Mouse (Mus musculus): ENCODE data around the gene Arhgef39. TPM values are rescaled to one million over a fixed set of nuclear protein-coding genes. Genes with fewer than 3 reads are reported as not detected.

The Arhgef39 gene
- polyA plus RNA-seq, 1 experiment from 2014 or later = 35.2 TPM

DNA sequence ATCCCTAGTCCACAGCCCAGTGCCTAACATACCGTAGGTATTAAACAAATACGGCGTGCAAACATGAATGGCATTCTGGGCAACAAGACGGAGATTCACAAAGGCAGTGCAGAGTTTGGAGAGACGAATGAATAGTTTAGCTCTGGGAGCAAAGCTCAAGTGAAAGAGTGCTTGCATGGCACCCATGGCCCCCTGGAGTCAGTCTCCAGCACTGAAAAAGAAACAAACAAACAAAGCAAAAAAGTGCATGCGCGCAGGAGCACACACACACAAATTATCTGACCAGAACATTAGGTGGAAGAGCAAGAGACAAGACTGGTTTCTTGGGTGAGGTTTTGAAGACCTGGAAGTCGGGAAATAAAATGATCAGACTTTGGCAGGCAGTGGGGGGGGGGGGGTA, 6.6 kb upstream of the Arhgef39 start:
- Histone ChIP-seq H3K36me3 (no peaks in the 10 kb centered on the region), H3K9me3 (no peaks in the 10 kb centered on the region), H3K4me1 (peaks cover 35% of the 10 kb centered on the region), H3K27me3 (no peaks in the 10 kb centered on the region; the same call in 1 of the 2 replicates), H3K9ac (no peak overlapping the region), H3K4me3 (no peak overlapping the region), H3K4me2 (no peak overlapping the region), H3K27ac (no peak overlapping the region)
- 87% methylated on average over 8 of the region's 8 CpGs for WGBS
- no peak for ATAC-seq (ENCODE audit: insufficient number of reproducible peaks, low FRiP score, low TSS enrichment, low read depth)

GRCm38 (mm10) chr4:43504269-43504668, 4.8 kb upstream of the Arhgef39 start:
- Histone ChIP-seq H3K27ac (no peak overlapping the region), H3K27me3 (no peaks in the 10 kb centered on the region; the same call in 1 of the 2 replicates), H3K9me3 (no peaks in the 10 kb centered on the region), H3K36me3 (no peaks in the 10 kb centered on the region), H3K4me2 (no peak overlapping the region), H3K4me1 (peaks cover 41% of the 10 kb centered on the region), H3K4me3 (no peak overlapping the region), H3K9ac (no peak overlapping the region)
- WGBS = 84% methylated on average over 4 of the region's 4 CpGs
- no peak for ATAC-seq (ENCODE audit: insufficient number of reproducible peaks, low FRiP score, low TSS enrichment, low read depth)

DNA sequence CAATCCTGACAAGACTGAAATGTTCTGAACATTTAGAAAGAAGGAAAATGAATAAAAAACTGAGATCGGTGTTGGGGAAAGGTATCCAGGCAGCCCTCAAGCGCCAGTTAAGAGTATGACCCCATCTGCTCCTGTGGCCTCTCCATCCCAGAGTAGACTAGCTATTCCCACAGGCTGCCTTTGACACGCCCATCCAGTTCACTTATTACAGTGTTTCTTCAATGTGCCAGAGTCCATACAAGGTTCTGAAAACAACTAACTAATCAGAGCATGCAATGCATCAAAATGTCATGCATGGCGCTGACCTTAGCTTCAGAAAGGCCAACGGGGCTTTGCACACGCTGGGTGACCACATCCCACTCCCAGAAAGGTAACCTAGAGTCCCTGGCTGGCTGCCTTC, 4.0 kb upstream of the Arhgef39 start:
- Histone ChIP-seq H3K4me1 (peaks cover 41% of the 10 kb centered on the region), H3K36me3 (no peaks in the 10 kb centered on the region), H3K27me3 (no peaks in the 10 kb centered on the region; the same call in 1 of the 2 replicates), H3K4me2 (no peak overlapping the region), H3K9ac (no peak overlapping the region), H3K4me3 (no peak overlapping the region), H3K27ac (no peak overlapping the region), H3K9me3 (no peaks in the 10 kb centered on the region)
- WGBS = 78% methylated on average over 6 of the region's 6 CpGs
- ATAC-seq (ENCODE audit: insufficient number of reproducible peaks, low FRiP score, low TSS enrichment, low read depth) = no peak

- Histone ChIP-seq H3K36me3 (no peaks in the 10 kb centered on the region), H3K27me3 (no peaks in the 10 kb centered on the region; the same call in 1 of the 2 replicates), H3K4me3 (no peak overlapping the region), H3K9ac (no peak overlapping the region), H3K9me3 (no peaks in the 10 kb centered on the region), H3K27ac (no peak overlapping the region), H3K4me2 (no peak overlapping the region), H3K4me1 (peaks cover 41% of the 10 kb centered on the region)
- 74% methylated on average over 2 of the region's 2 CpGs for WGBS
- ATAC-seq (ENCODE audit: insufficient number of reproducible peaks, low FRiP score, low TSS enrichment, low read depth) = no peak
Observed at GRCm38 (mm10) chr4:43503041-43503440, 3.5 kb upstream of the Arhgef39 start.

GRCm38 (mm10) chr4:43498983-43499382, 512 bp downstream of the Arhgef39 start:
- Histone ChIP-seq H3K36me3 (peaks cover 21% of the 10 kb centered on the region), H3K27me3 (no peaks in the 10 kb centered on the region), H3K27ac (peak overlapping the region; percentile 61; the same call in 1 of the 2 replicates), H3K4me3 (peak overlapping the region; percentile 65), H3K9ac (no peak overlapping the region), H3K9me3 (no peaks in the 10 kb centered on the region), H3K4me1 (peaks cover 44% of the 10 kb centered on the region), H3K4me2 (peak overlapping the region; percentile 84)
- ATAC-seq (ENCODE audit: insufficient number of reproducible peaks, low FRiP score, low TSS enrichment, low read depth) = no peak
- 13% methylated on average over 8 of the region's 8 CpGs for WGBS

DNA sequence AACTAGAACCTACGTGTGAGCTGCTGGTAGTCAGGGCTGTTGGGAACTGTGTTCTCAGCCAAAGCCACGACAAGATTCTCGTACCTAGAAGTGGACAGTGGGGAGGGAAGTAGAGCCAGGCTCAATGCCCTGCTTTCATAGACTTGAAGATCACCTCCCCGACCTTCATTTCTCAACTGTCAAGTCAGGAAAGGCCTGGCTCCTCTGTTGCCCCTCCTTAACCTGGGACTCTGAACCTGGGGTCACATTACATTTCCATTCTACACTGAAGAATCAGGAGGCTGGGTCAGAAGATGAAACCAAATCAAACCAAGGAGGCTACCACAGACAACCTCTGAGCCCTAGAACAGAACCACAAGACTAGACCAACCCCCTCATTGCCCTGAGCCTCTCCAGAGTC, 1.5 kb downstream of the Arhgef39 start:
- ATAC-seq (ENCODE audit: insufficient number of reproducible peaks, low FRiP score, low TSS enrichment, low read depth) = no peak
- Histone ChIP-seq H3K4me3 (peak overlapping the region; percentile 65), H3K27ac (no peak overlapping the region), H3K4me2 (peak overlapping the region; percentile 84; the same call in 1 of the 2 replicates), H3K36me3 (peaks cover 21% of the 10 kb centered on the region), H3K9me3 (no peaks in the 10 kb centered on the region), H3K27me3 (no peaks in the 10 kb centered on the region), H3K9ac (no peak overlapping the region), H3K4me1 (peaks cover 46% of the 10 kb centered on the region)
- WGBS = 70% methylated on average over 4 of the region's 4 CpGs

GRCm38 (mm10) chr4:43497405-43497804, 2.1 kb downstream of the Arhgef39 start:
- 93% methylated on average over 8 of the region's 8 CpGs for WGBS
- Histone ChIP-seq H3K4me1 (peaks cover 46% of the 10 kb centered on the region), H3K36me3 (peaks cover 21% of the 10 kb centered on the region), H3K9ac (no peak overlapping the region), H3K4me3 (no peak overlapping the region), H3K27ac (no peak overlapping the region), H3K27me3 (no peaks in the 10 kb centered on the region), H3K4me2 (no peak overlapping the region; the same call in 1 of the 2 replicates), H3K9me3 (no peaks in the 10 kb centered on the region)
- ATAC-seq (ENCODE audit: insufficient number of reproducible peaks, low FRiP score, low TSS enrichment, low read depth) = no peak

DNA sequence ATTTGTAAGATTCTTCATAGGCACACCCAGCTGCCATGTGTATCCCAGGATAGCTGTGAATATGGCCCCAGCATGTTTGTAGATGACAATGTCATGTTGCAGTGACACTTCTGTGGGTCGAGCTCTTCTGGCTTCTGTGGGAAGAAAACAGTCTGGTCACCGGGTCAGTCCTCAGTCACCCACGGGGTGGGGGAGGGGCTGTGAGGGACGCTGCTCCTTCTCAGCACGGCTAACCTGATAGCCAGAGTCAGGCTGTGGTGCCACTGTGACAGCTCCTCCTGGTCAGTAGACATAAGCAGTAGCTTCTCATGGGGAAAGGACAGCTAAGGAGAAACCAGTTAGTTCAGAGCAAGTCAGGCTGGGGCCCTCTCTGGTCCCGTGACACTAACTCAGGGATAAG, 2.9 kb downstream of the Arhgef39 start:
- H3K4me2 ChIP-seq = no peak overlapping the region
- WGBS = 67% methylated on average over 6 of the region's 6 CpGs
- H3K27me3 ChIP-seq = no peaks in the 10 kb centered on the region
- ATAC-seq (ENCODE audit: insufficient number of reproducible peaks, low FRiP score, low TSS enrichment, low read depth) = no peak
- H3K36me3 ChIP-seq = peaks cover 21% of the 10 kb centered on the region
- H3K9me3 ChIP-seq = no peaks in the 10 kb centered on the region
- H3K4me1 ChIP-seq = peaks cover 43% of the 10 kb centered on the region
- no peak overlapping the region for H3K9ac ChIP-seq
- H3K4me3 ChIP-seq = no peak overlapping the region
- no peak overlapping the region for H3K27ac ChIP-seq

DNA sequence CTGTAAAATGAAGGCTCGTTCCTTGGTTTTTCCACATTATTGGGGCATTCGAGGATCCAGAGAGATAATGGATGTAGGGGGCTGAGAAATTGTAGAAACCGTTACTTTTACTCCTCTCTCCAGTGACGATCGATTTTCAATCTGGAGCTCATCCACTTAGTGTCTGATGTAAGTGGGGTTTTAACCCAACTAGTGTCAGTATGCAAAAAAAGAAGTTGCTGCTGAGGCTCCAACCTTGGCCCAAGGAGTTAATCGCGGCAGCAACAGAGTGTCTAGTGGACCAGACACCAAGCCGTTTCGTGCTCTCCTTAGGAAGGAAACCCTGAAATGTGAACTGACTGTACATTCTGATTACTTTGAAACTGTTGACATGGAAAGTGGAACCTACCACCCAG, 5.7 kb downstream of the Arhgef39 start:
- H3K27ac ChIP-seq = peak overlapping the region; percentile 95
- peak overlapping the region; percentile 56 for H3K4me2 ChIP-seq
- H3K36me3 ChIP-seq = peaks cover 21% of the 10 kb centered on the region
- no peak for ATAC-seq (ENCODE audit: insufficient number of reproducible peaks, low FRiP score, low TSS enrichment, low read depth)
- no peaks in the 10 kb centered on the region for H3K27me3 ChIP-seq
- H3K9me3 ChIP-seq = no peaks in the 10 kb centered on the region; the same call in 1 of the 2 replicates
- H3K9ac ChIP-seq = peak overlapping the region; percentile 73
- 3% methylated on average over 9 of the region's 9 CpGs for WGBS
- H3K4me3 ChIP-seq = peak overlapping the region; percentile 74
- H3K4me1 ChIP-seq = peaks cover 30% of the 10 kb centered on the region

GRCm38 (mm10) chr4:43493186-43493845, 6.2 kb downstream of the Arhgef39 start:
- ATAC-seq (ENCODE audit: insufficient number of reproducible peaks, low FRiP score, low TSS enrichment, low read depth) = peak; percentile 89
- Histone ChIP-seq H3K36me3 (peaks cover 21% of the 10 kb centered on the region), H3K9ac (peak overlapping the region; percentile 73), H3K4me3 (peak overlapping the region; percentile 74), H3K27me3 (no peaks in the 10 kb centered on the region), H3K4me2 (peak overlapping the region; percentile 56), H3K27ac (peak overlapping the region; percentile 95), H3K4me1 (peaks cover 25% of the 10 kb centered on the region), H3K9me3 (no peaks in the 10 kb centered on the region; the same call in 1 of the 2 replicates)
- WGBS = 0% methylated on average over 47 of the region's 47 CpGs

- Histone ChIP-seq H3K4me3 (peak within 1 kb of the TSS; percentile 74), H3K9me3 (no peaks in the 10 kb centered on the region; the same call in 1 of the 2 replicates), H3K9ac (peak within 1 kb of the TSS; percentile 73), H3K27ac (peak within 1 kb of the TSS; percentile 95), H3K4me2 (peak within 1 kb of the TSS; percentile 56), H3K4me1 (peaks cover 19% of the 10 kb centered on the region), H3K27me3 (no peaks in the 10 kb centered on the region), H3K36me3 (peaks cover 21% of the 10 kb centered on the region)
- peak; percentile 97 for ATAC-seq (ENCODE audit: insufficient number of reproducible peaks, low FRiP score, low TSS enrichment, low read depth)
- WGBS = 0% methylated on average over 25 of the region's 25 CpGs
Observed at GRCm38 (mm10) chr4:43492821-43493185, 6.7 kb downstream of the Arhgef39 start, which contains the start of gene Ccdc107. TSS of gene Ccdc107 (plus strand) at chr4:43492900.

DNA sequence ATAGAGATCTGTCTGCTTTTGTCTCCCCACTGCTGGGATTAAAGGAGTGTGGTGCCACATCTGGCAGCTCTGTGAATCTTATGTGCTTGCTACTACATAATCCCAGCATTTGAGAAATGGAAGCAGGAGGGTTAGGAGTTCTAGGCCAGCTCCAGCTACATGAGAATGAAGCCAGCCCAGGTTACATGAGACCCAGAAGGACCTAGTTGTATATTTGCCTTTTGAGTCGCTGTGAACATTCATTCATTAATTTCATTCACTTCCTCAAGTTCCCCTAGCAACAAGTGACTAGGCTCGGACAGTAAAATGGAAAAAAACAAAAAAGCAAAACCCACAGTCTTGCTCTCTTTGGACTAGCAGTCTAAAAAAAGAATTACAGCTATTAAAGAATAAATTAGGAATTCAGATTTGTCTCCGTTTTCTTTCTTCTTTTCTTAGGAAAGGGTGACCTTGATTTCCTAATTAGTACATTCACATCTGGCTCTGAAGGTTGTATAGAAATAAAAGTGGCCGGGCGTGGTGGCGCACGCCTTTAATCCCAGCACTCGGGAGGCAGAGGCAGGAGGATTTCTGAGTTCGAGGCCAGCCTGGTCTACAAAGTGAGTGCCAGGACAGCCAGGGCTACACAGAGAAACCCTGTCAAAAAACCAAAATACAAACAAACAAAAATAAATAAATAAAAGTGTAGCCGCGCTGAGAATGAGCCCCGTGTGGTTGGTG, 7.2 kb downstream of the Arhgef39 start:
- peaks cover 15% of the 10 kb centered on the region for H3K4me1 ChIP-seq
- no peak for ATAC-seq (ENCODE audit: insufficient number of reproducible peaks, low FRiP score, low TSS enrichment, low read depth)
- H3K27ac ChIP-seq = peak overlapping the region; percentile 95
- no peaks in the 10 kb centered on the region for H3K27me3 ChIP-seq
- H3K9me3 ChIP-seq = no peaks in the 10 kb centered on the region; the same call in 1 of the 2 replicates
- WGBS = 43% methylated on average over 12 of the region's 12 CpGs
- peak overlapping the region; percentile 74 for H3K4me3 ChIP-seq
- H3K4me2 ChIP-seq = peak overlapping the region; percentile 37
- H3K36me3 ChIP-seq = peaks cover 16% of the 10 kb centered on the region
- H3K9ac ChIP-seq = no peak overlapping the region
